Mouse (Mus musculus) ZHBTc4 (cell line): ENCODE data around the gene BC055324.

Experiments
- DNase-seq: peaks from one replicate; pipeline ENCODE4 v3.0.0-alpha.2; 2011; ENCODE audit warnings: low read depth, low spot score

Gene BC055324

DNA sequence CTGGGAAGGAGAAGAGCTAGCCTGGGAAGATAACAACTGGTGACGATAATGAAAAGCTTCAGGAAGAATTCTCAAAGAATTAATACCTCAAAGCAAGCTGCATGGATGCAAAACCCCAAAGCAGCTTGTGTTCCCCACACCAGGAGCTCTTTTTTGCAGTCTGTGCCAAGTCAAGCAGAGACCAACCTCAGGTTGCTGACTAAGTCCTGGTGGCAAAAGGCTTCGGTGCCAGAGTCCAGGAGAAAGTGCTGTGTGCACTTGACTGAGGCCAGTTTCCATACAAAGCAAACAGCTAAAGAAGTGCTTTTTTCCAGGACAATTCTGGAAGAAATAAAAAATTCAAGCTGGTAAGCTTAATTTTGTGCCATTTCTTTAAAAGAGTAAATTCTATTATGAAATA is 41.2 kb downstream of the BC055324 start:
- no peak for DNase-seq

GRCm38 (mm10) chr1:163942056-163942455 is 52.5 kb downstream of the BC055324 start:
- DNase-seq = peak; percentile 73

DNA sequence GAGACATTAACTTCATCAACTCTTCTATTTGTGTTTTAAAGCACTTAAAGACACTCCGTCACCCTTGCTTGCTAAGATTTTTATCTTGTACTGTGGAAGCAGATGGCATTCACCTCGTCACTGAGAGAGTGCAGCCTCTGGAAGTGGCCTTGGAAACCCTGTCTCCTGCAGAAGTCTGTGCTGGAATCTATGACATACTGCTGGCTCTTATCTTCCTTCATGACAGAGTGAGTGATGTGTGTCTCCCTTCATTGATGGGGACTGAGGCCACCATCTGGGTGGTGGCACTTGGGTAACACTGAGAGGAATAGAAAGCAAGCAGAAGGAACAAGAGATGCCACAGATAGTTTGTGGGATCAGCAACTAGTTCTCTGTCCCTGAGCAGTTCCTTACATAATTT is 60.0 kb downstream of the BC055324 start:
- no peak for DNase-seq

- DNase-seq = no peak
Measured at GRCm38 (mm10) chr1:163931801-163932200, 62.8 kb downstream of the BC055324 start.

GRCm38 (mm10) chr1:163930458-163930794 is 64.2 kb downstream of the BC055324 start:
- DNase-seq = peak; percentile 34

DNA sequence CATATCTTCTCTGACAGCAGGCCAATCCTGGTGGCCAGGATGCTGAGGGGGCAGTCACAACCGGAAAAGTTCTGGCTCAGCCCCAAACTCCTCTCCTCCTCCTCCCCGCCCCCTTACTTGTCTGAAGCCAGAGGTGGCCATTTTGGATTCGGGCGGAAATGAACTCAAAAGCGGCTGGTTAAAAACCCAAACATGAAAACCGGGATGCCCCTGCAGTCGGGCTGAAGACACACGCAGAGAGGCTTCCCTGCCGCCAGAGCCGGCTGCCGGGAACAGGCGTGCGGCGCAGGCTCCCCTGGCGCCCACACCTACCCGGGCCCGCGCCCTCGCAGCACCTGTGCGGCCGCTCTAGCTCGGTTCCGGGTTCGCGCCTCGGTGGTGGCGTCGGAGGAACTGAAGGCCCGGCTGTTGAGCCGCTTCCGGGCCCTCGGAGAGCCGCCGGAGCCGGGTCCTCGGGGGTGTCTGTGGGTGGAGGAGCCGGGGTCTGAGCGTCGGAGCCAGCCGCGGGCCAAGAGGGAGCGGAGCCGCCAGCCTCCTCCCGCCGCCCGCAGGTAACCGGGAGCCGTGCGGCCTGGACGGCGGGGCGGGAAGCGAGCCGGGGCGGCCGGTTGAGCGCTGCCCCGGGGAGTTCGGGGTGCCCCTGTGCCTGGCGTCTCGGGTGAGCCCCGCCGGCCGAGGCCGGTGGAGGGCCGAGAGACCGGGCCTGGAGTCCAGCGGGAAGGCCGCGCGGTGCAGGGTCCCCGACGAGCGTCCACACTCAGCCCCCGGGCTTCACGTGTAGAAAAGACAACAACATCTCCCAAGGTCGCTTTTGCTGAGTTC is 64.7 kb downstream of the BC055324 start:
- peak; percentile 93 for DNase-seq

- no peak for DNase-seq
Measured at GRCm38 (mm10) chr1:163928846-163929245, 65.8 kb downstream of the BC055324 start, which contains the start of gene Scyl3. Gene Scyl3, plus strand, starts transcription at chr1:163929100.

- DNase-seq = no peak
Measured at GRCm38 (mm10) chr1:163924093-163924492, 70.5 kb downstream of the BC055324 start.

GRCm38 (mm10) chr1:163917349-163918160 is 77.0 kb downstream of the BC055324 start:
- no peak for DNase-seq

- no peak for DNase-seq
Measured at GRCm38 (mm10) chr1:163911981-163912380, 82.6 kb downstream of the BC055324 start.

GRCm38 (mm10) chr1:163910785-163911184 is 83.8 kb downstream of the BC055324 start:
- no peak for DNase-seq

DNA sequence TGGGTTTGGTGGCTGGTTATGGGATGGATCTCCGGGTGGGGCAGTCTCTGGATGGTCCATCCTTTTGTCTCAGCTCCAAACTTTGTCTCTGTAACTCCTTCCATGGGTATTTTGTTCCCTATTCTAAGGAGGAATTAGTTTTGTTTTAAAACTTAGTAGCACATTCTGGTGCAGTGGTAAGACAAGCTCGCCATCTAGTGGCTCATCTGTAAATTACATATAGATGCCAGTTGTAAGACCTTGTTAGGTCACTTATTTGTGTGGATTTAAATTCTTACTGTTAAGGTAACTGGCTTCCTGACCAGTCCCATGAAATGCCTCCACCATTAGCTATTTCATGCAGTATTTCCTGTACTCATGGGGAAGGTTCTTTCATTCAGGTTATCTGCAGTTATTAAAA is 84.3 kb downstream of the BC055324 start:
- DNase-seq = peak; percentile 70

- no peak for DNase-seq
Measured at GRCm38 (mm10) chr1:163908389-163908788, 86.2 kb downstream of the BC055324 start.

- DNase-seq = no peak
Measured at GRCm38 (mm10) chr1:163907007-163907811, 87.4 kb downstream of the BC055324 start.

DNA sequence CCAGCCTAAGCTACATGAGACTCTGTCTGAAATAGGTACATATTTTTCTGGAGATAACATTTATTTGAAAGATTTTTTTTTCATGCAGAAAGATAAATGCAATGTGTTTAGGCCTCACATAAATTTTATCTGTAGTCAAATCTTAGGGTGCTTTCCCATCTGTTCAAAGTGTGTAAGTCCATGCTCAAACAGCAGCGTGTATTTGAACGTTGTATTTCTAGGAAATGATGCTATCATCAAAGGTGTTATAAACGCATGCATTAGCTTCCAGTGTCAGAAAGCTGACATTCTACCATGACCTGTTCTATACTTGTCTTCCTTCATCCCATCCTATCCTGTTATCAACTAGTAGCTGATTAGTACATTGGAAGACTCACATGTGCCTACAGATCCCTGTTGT is 91.2 kb downstream of the BC055324 start:
- no peak for DNase-seq

DNA sequence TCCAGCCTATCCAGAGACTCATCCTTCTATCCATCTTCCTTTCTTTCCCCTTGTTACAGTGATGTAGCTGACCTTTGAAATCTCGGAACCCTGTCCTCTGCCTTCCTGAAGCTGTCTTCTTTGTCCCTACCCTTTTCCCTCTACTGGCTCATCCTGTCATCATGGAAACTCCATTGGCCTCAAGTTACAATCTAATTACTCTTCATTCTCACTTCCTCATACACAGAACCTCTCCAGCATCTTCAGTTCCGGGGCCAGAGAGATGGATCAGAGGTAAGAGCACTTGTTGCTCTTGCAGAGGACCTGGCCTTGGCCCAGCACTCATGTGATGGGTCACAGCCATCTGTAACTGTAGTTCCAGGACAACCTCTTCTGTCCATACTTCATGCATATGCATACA is 94.4 kb downstream of the BC055324 start:
- DNase-seq = no peak

DNA sequence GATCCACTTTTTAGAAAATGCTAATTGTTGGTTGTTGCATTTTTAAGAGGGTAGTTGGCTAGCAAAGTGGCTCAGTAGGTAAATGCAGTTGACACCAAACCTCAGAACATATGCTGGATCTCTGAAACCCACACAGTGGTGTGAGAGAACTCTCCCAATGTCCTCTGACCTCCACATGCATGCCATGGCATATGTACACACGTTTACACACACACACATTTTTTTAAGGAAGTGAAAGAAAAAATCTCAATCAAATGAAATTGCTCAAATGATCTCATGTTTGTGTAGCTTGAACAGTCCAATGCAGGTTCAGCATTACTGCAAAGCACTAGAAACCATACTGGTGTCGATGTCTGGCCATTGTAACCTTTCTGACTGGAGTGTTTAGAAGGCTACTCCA is 95.0 kb downstream of the BC055324 start:
- no peak for DNase-seq

DNA sequence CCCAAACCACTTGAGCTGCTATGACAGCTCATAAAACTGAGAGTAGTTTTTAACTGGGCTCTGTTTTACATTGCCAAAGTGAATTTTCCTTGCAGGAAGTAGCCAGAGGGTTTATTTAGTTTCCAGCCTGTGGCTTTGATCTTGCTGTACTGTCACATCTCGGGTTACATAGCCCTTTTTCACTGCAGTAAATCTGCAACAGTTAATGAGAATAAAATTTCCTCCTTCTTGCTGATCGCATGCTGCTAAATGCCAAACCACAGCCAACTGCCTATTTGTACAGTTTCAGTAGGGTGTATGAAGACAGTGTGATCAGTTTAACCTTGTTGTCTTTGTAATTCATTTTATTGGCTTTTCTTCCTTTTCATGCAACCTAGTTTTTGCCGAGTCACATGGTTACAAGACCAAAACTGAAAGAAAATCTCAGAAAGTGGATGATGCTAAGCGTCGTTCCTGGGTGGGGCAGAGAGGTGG is 96.3 kb downstream of the BC055324 start:
- DNase-seq = no peak
